Mouse (Mus musculus) embryonic facial prominence, embryonic 13.5 days (tissue): Measurements from ENCODE around the gene Pcgf2. TPM values are rescaled to one million over a fixed set of nuclear protein-coding genes. Genes with fewer than 3 reads are reported as not detected.

Experiments
- ATAC-seq: fragments of 200-750 bp; cut with Nextera tagmentation; 2 replicates; pipeline ENCODE4 v1.8.0; 2017; ENCODE audit warnings: low read depth; ENCODE audit not compliant: insufficient number of reproducible peaks, insufficient read depth, low FRiP score, low TSS enrichment
- H3K27ac ChIP-seq: fragments of 300-500 bp; sonication (generic); 2 replicates; pipeline ENCODE4 v1.5.1; 2015; ENCODE audit warnings: moderate library complexity, mild to moderate bottlenecking, inconsistent platforms
- H3K27me3 ChIP-seq: fragments of 300-500 bp; sonication (generic); 2 replicates; pipeline ENCODE4 v1.6.1; 2015; ENCODE audit warnings: mild to moderate bottlenecking, inconsistent platforms
- H3K36me3 ChIP-seq: fragments of 300-500 bp; sonication (generic); 2 replicates; pipeline ENCODE4 v1.6.1; 2015; ENCODE audit warnings: mild to moderate bottlenecking, inconsistent platforms
- H3K4me1 ChIP-seq: fragments of 300-500 bp; sonication (generic); 2 replicates; pipeline ENCODE4 v1.6.1; 2015; ENCODE audit warnings: inconsistent platforms
- H3K4me2 ChIP-seq: fragments of 300-500 bp; sonication (generic); 2 replicates; pipeline ENCODE4 v1.6.1; 2015; ENCODE audit warnings: moderate library complexity, mild to moderate bottlenecking, inconsistent platforms
- H3K4me3 ChIP-seq: fragments of 300-500 bp; sonication (generic); 2 replicates; pipeline ENCODE4 v1.5.1; 2015; ENCODE audit warnings: mild to moderate bottlenecking, inconsistent platforms
- H3K9ac ChIP-seq: fragments of 300-500 bp; sonication (generic); 2 replicates; pipeline ENCODE4 v1.6.1; 2015; ENCODE audit warnings: mild to moderate bottlenecking, inconsistent platforms
- H3K9me3 ChIP-seq: fragments of 300-500 bp; sonication (generic); 2 replicates; pipeline ENCODE4 v1.6.1; 2016; ENCODE audit warnings: inconsistent platforms
- WGBS: fragments of 180-500 bp; shearing (Covaris S2); methylation state at CpG from one replicate; pipeline ENCODE4 v1.1.7; 2015; ENCODE audit warnings: mixed read lengths; 5-methylcytosine and 5-hydroxymethylcytosine counted together
- polyA plus RNA-seq: library from polyadenylated mRNA; unstranded; fragments of >200 nt; fragmentation: Nextera tagmentation; extraction: Ambion mirVana; gene quantifications from 2 replicates; pipeline ENCODE4 v1.2.1, GENCODE M21; 2015

The Pcgf2 gene
- polyA plus RNA-seq, 1 experiment from 2014 or later, result 20.9 TPM

DNA sequence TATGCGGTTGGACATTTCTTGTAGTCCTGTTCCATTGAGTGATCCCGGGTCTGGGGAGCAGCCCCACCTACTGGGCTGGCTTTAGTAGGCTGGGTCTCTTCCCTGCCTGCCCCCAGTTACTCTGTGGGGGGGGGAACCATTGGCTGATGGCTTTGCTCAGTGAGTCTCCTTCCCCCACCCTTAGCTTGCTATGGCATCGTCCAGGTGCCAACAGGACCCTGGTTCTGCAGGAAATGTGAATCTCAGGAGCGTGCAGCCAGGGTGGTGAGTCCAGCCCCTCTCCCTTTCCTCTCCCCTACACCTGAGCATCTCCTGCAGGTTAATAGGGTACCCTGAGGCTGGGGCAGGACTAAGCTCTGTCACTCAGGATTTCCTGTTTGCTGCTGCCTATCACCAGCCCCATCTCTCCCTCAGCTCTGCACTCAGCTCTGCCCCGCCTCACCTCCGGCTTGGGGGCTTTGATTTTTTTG, 35.5 kb downstream of the Pcgf2 start:
- Histone ChIP-seq H3K4me1 (peaks cover 53% of the 10 kb centered on the region), H3K9me3 (no peaks in the 10 kb centered on the region), H3K36me3 (peaks cover 45% of the 10 kb centered on the region), H3K9ac (peak overlapping the region; percentile 85), H3K27ac (peak overlapping the region; percentile 51), H3K4me3 (peak overlapping the region; percentile 85), H3K4me2 (peak overlapping the region; percentile 78), H3K27me3 (peaks cover 21% of the 10 kb centered on the region)
- ATAC-seq, result no peak
- 21% methylated on average over 6 of the region's 6 CpGs for WGBS

- 0% methylated on average over 6 of the region's 8 CpGs for WGBS
- ATAC-seq, result no peak
- peak overlapping the region; percentile 85 for H3K4me3 ChIP-seq
- peak overlapping the region; percentile 78 for H3K4me2 ChIP-seq
- peaks cover 21% of the 10 kb centered on the region for H3K27me3 ChIP-seq
- no peaks in the 10 kb centered on the region for H3K9me3 ChIP-seq
- H3K36me3 ChIP-seq, result peaks cover 40% of the 10 kb centered on the region
- H3K4me1 ChIP-seq, result peaks cover 52% of the 10 kb centered on the region
- peak overlapping the region; percentile 85 for H3K9ac ChIP-seq
- H3K27ac ChIP-seq, result peak overlapping the region; percentile 88
Observed at GRCm38 (mm10) chr11:97664339-97664665, 36.0 kb downstream of the Pcgf2 start.

- 1% methylated on average over 31 of the region's 57 CpGs for WGBS
- peak overlapping the region; percentile 78 for H3K4me2 ChIP-seq
- ATAC-seq, result no peak; the same call in 1 of the 2 replicates
- H3K27ac ChIP-seq, result peak overlapping the region; percentile 88
- H3K9ac ChIP-seq, result peak overlapping the region; percentile 85
- H3K9me3 ChIP-seq, result no peaks in the 10 kb centered on the region
- peaks cover 35% of the 10 kb centered on the region for H3K36me3 ChIP-seq
- peaks cover 52% of the 10 kb centered on the region for H3K4me1 ChIP-seq
- peak overlapping the region; percentile 85 for H3K4me3 ChIP-seq
- peaks cover 21% of the 10 kb centered on the region for H3K27me3 ChIP-seq
Observed at GRCm38 (mm10) chr11:97663528-97664338, 36.6 kb downstream of the Pcgf2 start.

DNA sequence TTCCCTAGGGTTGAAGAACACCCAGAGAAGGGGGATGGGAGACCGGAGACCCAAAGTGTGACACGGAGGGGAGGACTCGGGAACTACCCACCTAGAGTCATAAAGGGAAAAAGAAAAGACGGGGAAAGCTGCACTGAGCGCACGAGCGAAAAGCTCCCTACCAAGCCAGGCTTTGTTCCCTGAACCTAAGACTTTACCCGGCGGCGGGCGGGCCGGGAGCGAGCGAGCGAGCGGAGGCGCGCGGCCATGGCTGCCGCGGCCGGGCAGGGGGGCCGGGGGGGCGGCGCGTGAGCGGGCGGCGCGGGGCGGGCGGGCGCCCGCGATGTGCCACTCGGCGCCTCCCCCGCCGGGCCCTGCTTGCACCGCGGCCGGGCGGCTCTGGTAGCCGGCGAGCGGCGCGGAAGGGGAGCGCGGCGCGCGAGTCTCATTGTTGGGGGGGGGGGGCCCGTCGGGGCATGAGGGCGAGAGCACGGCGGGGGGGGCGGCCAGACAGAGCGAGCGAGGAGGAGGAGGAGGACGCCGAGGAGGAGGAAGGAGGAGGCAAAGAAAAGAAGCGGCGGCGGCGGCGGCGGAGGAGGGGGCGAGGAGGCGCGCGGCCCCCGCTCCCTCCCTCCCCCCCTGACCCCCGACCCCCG, 37.3 kb downstream of the Pcgf2 start, which contains the start of gene Mllt6:
Gene Mllt6, plus strand, starts transcription at position 522 of the 635 bp plus-strand sequence.
- Histone ChIP-seq H3K9ac (peak within 1 kb of the TSS; percentile 85), H3K27ac (peak within 1 kb of the TSS; percentile 88), H3K4me2 (peak within 1 kb of the TSS; percentile 78), H3K4me1 (peaks cover 50% of the 10 kb centered on the region), H3K9me3 (no peaks in the 10 kb centered on the region), H3K4me3 (peak within 1 kb of the TSS; percentile 85), H3K27me3 (peaks cover 21% of the 10 kb centered on the region), H3K36me3 (peaks cover 27% of the 10 kb centered on the region)
- peak; percentile 58 for ATAC-seq
- under 1% methylated on average over 42 of the region's 76 CpGs for WGBS

GRCm38 (mm10) chr11:97662207-97662892, 37.9 kb downstream of the Pcgf2 start:
- Histone ChIP-seq H3K4me3 (peak overlapping the region; percentile 85), H3K4me2 (peak overlapping the region; percentile 78), H3K9ac (peak overlapping the region; percentile 85), H3K4me1 (peaks cover 50% of the 10 kb centered on the region), H3K9me3 (no peaks in the 10 kb centered on the region), H3K36me3 (peaks cover 21% of the 10 kb centered on the region), H3K27me3 (peaks cover 21% of the 10 kb centered on the region), H3K27ac (0 out of 2 replicates have a peak overlapping the region, but pooled peaks have one; percentile 44)
- no peak for ATAC-seq
- whole genome bisulfite sequencing, result under 1% methylated on average over 21 of the region's 21 CpGs

- Histone ChIP-seq H3K36me3 (peaks cover 15% of the 10 kb centered on the region), H3K9ac (peak overlapping the region; percentile 61), H3K4me2 (peak overlapping the region; percentile 78), H3K4me3 (peak overlapping the region; percentile 85), H3K27ac (no peak overlapping the region), H3K9me3 (no peaks in the 10 kb centered on the region), H3K4me1 (peaks cover 50% of the 10 kb centered on the region), H3K27me3 (peaks cover 21% of the 10 kb centered on the region)
- no peak for ATAC-seq
- WGBS, result 1% methylated on average over 20 of the region's 20 CpGs
Observed at GRCm38 (mm10) chr11:97661648-97662133, 38.6 kb downstream of the Pcgf2 start.

DNA sequence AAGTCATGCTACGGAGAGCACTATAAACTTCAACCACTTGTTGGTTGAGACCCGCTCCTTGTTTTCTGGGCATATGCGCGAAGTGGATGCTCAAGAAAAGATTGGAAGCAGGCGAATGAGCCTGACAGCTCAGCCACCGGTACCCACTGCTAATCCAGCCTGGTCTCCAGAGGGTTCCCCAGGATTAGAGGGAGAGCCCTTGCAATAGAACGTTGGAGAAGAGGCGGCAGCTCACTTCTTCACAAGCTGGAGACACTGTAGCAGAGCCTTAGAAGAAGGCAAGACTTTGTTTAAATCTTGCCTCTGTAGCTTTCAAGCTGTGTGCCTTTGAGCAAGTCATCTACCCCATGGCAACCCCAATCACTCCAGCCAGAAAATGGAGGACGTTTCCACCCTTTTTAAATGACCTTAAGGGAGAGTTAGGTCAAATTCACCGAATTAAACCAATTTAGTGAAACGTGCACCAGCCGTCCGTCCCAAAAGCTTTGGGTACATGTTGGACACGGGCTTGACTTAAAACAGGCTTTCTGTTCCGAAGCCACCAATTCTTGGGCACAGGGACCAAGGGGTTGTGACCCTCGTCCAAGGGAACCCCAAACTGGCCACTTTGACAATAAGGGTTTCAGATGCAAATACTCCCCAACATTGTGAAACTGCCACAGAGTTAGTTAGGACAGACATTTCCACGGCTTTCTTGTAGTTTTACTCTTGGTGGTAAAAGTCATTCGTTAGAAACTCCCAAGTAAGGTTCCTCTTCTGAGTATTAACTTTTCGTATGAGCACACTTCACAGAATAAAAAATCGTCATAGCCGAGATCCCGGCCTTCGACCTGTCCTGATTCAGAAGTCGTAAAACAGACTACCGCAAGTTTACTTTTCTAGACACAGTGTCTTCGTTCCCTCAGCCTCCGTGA, 39.3 kb downstream of the Pcgf2 start:
- Histone ChIP-seq H3K4me3 (peak overlapping the region; percentile 85), H3K4me2 (peak overlapping the region; percentile 78), H3K9ac (peak overlapping the region; percentile 83), H3K27me3 (peaks cover 21% of the 10 kb centered on the region), H3K9me3 (no peaks in the 10 kb centered on the region), H3K4me1 (peaks cover 50% of the 10 kb centered on the region), H3K36me3 (peaks cover 8% of the 10 kb centered on the region), H3K27ac (no peak overlapping the region)
- no peak for ATAC-seq
- 2% methylated on average over 27 of the region's 27 CpGs for WGBS

DNA sequence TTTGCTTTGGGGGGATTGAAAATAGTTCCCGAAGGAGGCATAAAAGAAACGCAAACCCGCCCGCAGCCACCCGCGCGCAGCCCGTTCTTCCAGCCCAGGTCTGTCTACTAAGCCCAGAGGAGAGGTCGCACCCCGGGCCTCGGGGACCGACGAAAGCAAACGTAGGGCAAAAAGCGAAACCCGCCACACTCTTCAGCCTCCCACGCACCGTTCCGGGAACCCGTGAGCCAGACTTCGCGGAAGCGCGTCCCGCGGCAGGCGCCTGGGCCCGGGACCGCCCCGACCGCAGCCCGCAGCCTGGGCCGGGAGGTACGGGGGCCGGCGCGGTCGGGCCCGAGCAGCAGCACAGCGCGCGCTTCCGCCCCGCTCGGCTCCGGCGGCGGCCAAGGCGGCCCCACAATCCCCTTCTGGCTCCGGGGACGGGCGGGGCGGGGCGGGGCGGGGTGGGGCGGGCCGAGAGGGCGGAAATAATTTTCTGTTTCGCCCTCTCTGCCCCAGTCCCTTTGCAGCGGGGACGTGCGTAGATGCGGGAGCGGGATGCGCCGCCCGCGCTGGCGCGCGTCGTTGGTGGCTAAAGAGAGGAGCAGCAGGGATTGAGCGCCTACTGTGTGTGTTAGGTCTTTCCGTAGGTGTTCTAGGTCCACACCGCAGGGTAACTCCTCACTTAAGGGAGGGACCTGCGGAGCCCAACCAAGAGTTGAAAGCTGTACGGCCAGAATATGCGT, 40.1 kb downstream of the Pcgf2 start:
- no peaks in the 10 kb centered on the region for H3K36me3 ChIP-seq
- WGBS, result under 1% methylated on average over 73 of the region's 78 CpGs
- H3K4me2 ChIP-seq, result peak overlapping the region; percentile 78
- peak overlapping the region; percentile 30 for H3K27ac ChIP-seq
- peak overlapping the region; percentile 85 for H3K4me3 ChIP-seq
- no peaks in the 10 kb centered on the region for H3K9me3 ChIP-seq
- H3K27me3 ChIP-seq, result peaks cover 21% of the 10 kb centered on the region
- ATAC-seq, result peak; percentile 80
- H3K4me1 ChIP-seq, result peaks cover 47% of the 10 kb centered on the region
- H3K9ac ChIP-seq, result peak overlapping the region; percentile 83

GRCm38 (mm10) chr11:97659267-97659989, 40.9 kb downstream of the Pcgf2 start:
- WGBS, result 8% methylated on average over 13 of the region's 13 CpGs
- H3K36me3 ChIP-seq, result no peaks in the 10 kb centered on the region
- H3K9ac ChIP-seq, result peak overlapping the region; percentile 83
- H3K9me3 ChIP-seq, result no peaks in the 10 kb centered on the region
- H3K4me3 ChIP-seq, result peak overlapping the region; percentile 85
- peaks cover 21% of the 10 kb centered on the region for H3K27me3 ChIP-seq
- ATAC-seq, result no peak
- H3K27ac ChIP-seq, result peak overlapping the region; percentile 30
- peak overlapping the region; percentile 78 for H3K4me2 ChIP-seq
- H3K4me1 ChIP-seq, result peaks cover 39% of the 10 kb centered on the region
